Mouse (Mus musculus) layer of hippocampus, adult 11-12 months (tissue): ENCODE results near the gene Lmtk2.

ENCODE experiments used
- DNase-seq: peaks from one replicate; pipeline ENCODE4 v3.0.0; 2022; ENCODE audit warnings: low spot score

Lmtk2 gene

GRCm38 (mm10) chr5:144100149-144100935, at the start of gene Lmtk2:
Gene Lmtk2 (plus strand): TSS chr5:144100436.
- DNase-seq: peak; percentile 98

- DNase-seq: no peak
Observed at GRCm38 (mm10) chr5:144051268-144051667, 49.0 kb upstream of the Lmtk2 start.

GRCm38 (mm10) chr5:144053450-144053849, 46.8 kb upstream of the Lmtk2 start:
- DNase-seq: no peak

- no peak for DNase-seq
Observed at GRCm38 (mm10) chr5:144054340-144054739, 45.9 kb upstream of the Lmtk2 start.

- no peak for DNase-seq
Observed at GRCm38 (mm10) chr5:144064093-144064492, 36.1 kb upstream of the Lmtk2 start.

- no peak for DNase-seq
Observed at GRCm38 (mm10) chr5:144066036-144066435, 34.2 kb upstream of the Lmtk2 start.

GRCm38 (mm10) chr5:144070064-144070463, 30.2 kb upstream of the Lmtk2 start:
- DNase-seq: no peak

- no peak for DNase-seq
Observed at GRCm38 (mm10) chr5:144071249-144071648, 29.0 kb upstream of the Lmtk2 start.

GRCm38 (mm10) chr5:144077541-144077940, 22.7 kb upstream of the Lmtk2 start:
- no peak for DNase-seq

GRCm38 (mm10) chr5:144080886-144081285, 19.4 kb upstream of the Lmtk2 start:
- DNase-seq: no peak

GRCm38 (mm10) chr5:144082006-144082405, 18.2 kb upstream of the Lmtk2 start:
- no peak for DNase-seq

GRCm38 (mm10) chr5:144083521-144083920, 16.7 kb upstream of the Lmtk2 start:
- DNase-seq: no peak

- DNase-seq: no peak
Observed at GRCm38 (mm10) chr5:144084271-144084670, 16.0 kb upstream of the Lmtk2 start.

GRCm38 (mm10) chr5:144085696-144086095, 14.5 kb upstream of the Lmtk2 start:
- no peak for DNase-seq

- DNase-seq: no peak
Observed at GRCm38 (mm10) chr5:144086494-144086893, 13.7 kb upstream of the Lmtk2 start.

- DNase-seq: no peak
Observed at GRCm38 (mm10) chr5:144088354-144088753, 11.9 kb upstream of the Lmtk2 start.

GRCm38 (mm10) chr5:144095461-144095970, 4.7 kb upstream of the Lmtk2 start:
- DNase-seq: no peak

GRCm38 (mm10) chr5:144097902-144098639, 2.2 kb upstream of the Lmtk2 start:
- no peak for DNase-seq

- no peak for DNase-seq
Observed at GRCm38 (mm10) chr5:144098640-144098929, 1.7 kb upstream of the Lmtk2 start.

GRCm38 (mm10) chr5:144100948-144101347, 712 bp downstream of the Lmtk2 start:
- DNase-seq: no peak

GRCm38 (mm10) chr5:144105070-144105469, 4.8 kb downstream of the Lmtk2 start:
- no peak for DNase-seq

GRCm38 (mm10) chr5:144105471-144106129, 5.4 kb downstream of the Lmtk2 start:
- DNase-seq: no peak

- no peak for DNase-seq
Observed at GRCm38 (mm10) chr5:144106130-144106510, 5.9 kb downstream of the Lmtk2 start.
